Comparison of ENCODE assay signal across 21 mouse cellular contexts in the genomic region with DNA sequence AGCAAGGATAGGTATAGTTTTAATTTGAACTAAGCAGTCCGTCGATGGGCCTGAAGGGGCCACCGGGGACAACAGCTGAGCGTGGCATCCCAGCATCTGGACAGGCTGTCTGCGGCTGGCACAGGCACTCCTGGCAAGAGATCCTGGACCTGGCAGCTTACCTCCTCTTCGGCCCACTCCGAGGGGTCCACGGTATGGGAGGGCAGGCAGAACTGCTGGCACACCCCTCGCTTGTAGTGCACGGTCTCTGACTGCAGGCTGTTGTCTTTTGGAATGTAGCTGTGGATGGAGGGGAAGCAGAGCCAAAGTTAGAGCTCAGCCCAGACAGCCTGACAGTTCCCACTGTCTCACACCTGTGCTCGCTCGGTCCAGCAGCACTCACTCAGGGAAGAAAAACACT. TPM values are rescaled to one million over a fixed set of nuclear protein-coding genes. Genes with fewer than 3 reads are reported as not detected.
DNase-seq lines count a peak whose midpoint lies in the region; ATAC-seq lines count a peak whose summit lies in the region.
"Had no signal": no experiment of that assay in that cellular context is flagged by ENCODE, and none has a peak within 500 bp of the region (broad histone marks: within the 10 kb centered on the region; RNA-seq: fewer than 3 reads in every experiment).

No protein-coding gene starts in this region.

- no peak overlapping the region for H3K4me3 ChIP-seq in embryonic facial prominence, embryonic 15.5 days (replicated peaks)
- H3K4me3 ChIP-seq in embryonic facial prominence, embryonic 10.5 days = no peak overlapping the region
- H3K4me3 ChIP-seq in hindbrain, embryonic 15.5 days = no peak overlapping the region
- H3K4me3 ChIP-seq in hindbrain, embryonic 14.5 days (replicated peaks; ENCODE audit: low read length) = no peak overlapping the region
- H3K4me3 ChIP-seq in midbrain, embryonic 13.5 days (replicated peaks) = no peak overlapping the region
- no peak overlapping the region for H3K4me3 ChIP-seq in midbrain, embryonic 16.5 days (ENCODE audit: low read depth, low read length)
- H3K4me3 ChIP-seq: heart, adult 2 months; left cerebral cortex, adult 2 months; limb, embryonic 12.5 days; midbrain, embryonic 10.5 days had no signal

- H3K27me3 ChIP-seq in embryonic facial prominence, embryonic 15.5 days = no peaks in the 10 kb centered on the region
- H3K27me3 ChIP-seq in embryonic facial prominence, embryonic 10.5 days (replicated peaks; ENCODE audit: low read depth, poor library complexity, severe bottlenecking) = peaks cover 5% of the 10 kb centered on the region
- H3K27me3 ChIP-seq in hindbrain, embryonic 15.5 days = no peaks in the 10 kb centered on the region
- H3K27me3 ChIP-seq in hindbrain, embryonic 14.5 days (ENCODE audit: control insufficient read depth, insufficient read depth, low read length) = no peaks in the 10 kb centered on the region
- no peaks in the 10 kb centered on the region for H3K27me3 ChIP-seq in midbrain, embryonic 13.5 days
- no peaks in the 10 kb centered on the region for H3K27me3 ChIP-seq in midbrain, embryonic 16.5 days (ENCODE audit: control insufficient read depth, insufficient read depth, low read depth, low read length)
- H3K27me3 ChIP-seq: limb, embryonic 12.5 days had no signal

- H3K9ac ChIP-seq in embryonic facial prominence, embryonic 15.5 days = no peak overlapping the region
- no peak overlapping the region for H3K9ac ChIP-seq in hindbrain, embryonic 15.5 days
- no peak overlapping the region for H3K9ac ChIP-seq in hindbrain, embryonic 14.5 days
- H3K9ac ChIP-seq in midbrain, embryonic 13.5 days (replicated peaks) = no peak overlapping the region; the same call in 1 of the 2 replicates
- H3K9ac ChIP-seq in midbrain, embryonic 16.5 days (ENCODE audit: low read depth, low read length) = no peak overlapping the region
- H3K9ac ChIP-seq: limb, embryonic 12.5 days; liver, embryonic 14.5 days had no signal

- peak; percentile 60 for ATAC-seq in embryonic facial prominence, embryonic 15.5 days (ENCODE audit: insufficient number of reproducible peaks, low FRiP score, low TSS enrichment, low read depth)
- peak; percentile 69 for ATAC-seq in hindbrain, embryonic 15.5 days (ENCODE audit: low FRiP score, low read depth)
- no peak for ATAC-seq in hindbrain, embryonic 14.5 days (ENCODE audit: low FRiP score)
- no peak for ATAC-seq in midbrain, embryonic 13.5 days
- ATAC-seq in midbrain, embryonic 16.5 days = no peak
- ATAC-seq: activated CD4-positive, CD25-positive, alpha-beta regulatory T cell, adult 4 months; forebrain, embryonic 16.5 days had no signal

- H3K27ac ChIP-seq in embryonic facial prominence, embryonic 15.5 days (replicated peaks) = peak overlapping the region; percentile 48; the same call in 1 of the 2 replicates
- no peak overlapping the region for H3K27ac ChIP-seq in embryonic facial prominence, embryonic 10.5 days (replicated peaks)
- 0 out of 2 replicates have a peak overlapping the region, but pooled peaks have one; percentile 31 for H3K27ac ChIP-seq in hindbrain, embryonic 15.5 days (replicated peaks)
- no peak overlapping the region for H3K27ac ChIP-seq in hindbrain, embryonic 14.5 days
- H3K27ac ChIP-seq in midbrain, embryonic 13.5 days = peak overlapping the region; percentile 44
- no peak overlapping the region for H3K27ac ChIP-seq in midbrain, embryonic 16.5 days (ENCODE audit: low read length)
- H3K27ac ChIP-seq: heart, adult 2 months; left cerebral cortex, adult 2 months; limb, embryonic 12.5 days; liver, embryonic 14.5 days; macrophage; midbrain, embryonic 10.5 days had no signal

- 77% methylated on average over 12 of the region's 12 CpGs for WGBS in embryonic facial prominence, embryonic 15.5 days
- 90% methylated on average over 12 of the region's 12 CpGs for WGBS in embryonic facial prominence, embryonic 10.5 days
- 58% methylated on average over 12 of the region's 12 CpGs for WGBS in hindbrain, embryonic 15.5 days
- 63% methylated on average over 12 of the region's 12 CpGs for WGBS in hindbrain, embryonic 14.5 days
- 89% methylated on average over 12 of the region's 12 CpGs for WGBS in midbrain, embryonic 13.5 days
- WGBS in midbrain, embryonic 16.5 days = 86% methylated on average over 12 of the region's 12 CpGs

- H3K4me2 ChIP-seq in embryonic facial prominence, embryonic 15.5 days (replicated peaks) = no peak overlapping the region
- H3K4me2 ChIP-seq in hindbrain, embryonic 15.5 days = no peak overlapping the region
- H3K4me2 ChIP-seq in hindbrain, embryonic 14.5 days (replicated peaks) = no peak overlapping the region
- H3K4me2 ChIP-seq in midbrain, embryonic 13.5 days (replicated peaks) = no peak overlapping the region
- no peak overlapping the region for H3K4me2 ChIP-seq in midbrain, embryonic 16.5 days (ENCODE audit: low read length)
- H3K4me2 ChIP-seq: limb, embryonic 12.5 days had no signal

- H3K4me1 ChIP-seq in embryonic facial prominence, embryonic 15.5 days = no peaks in the 10 kb centered on the region
- H3K4me1 ChIP-seq in embryonic facial prominence, embryonic 10.5 days = peaks cover 14% of the 10 kb centered on the region
- 0 out of 2 replicates have a peak, but pooled peaks cover 7% of the 10 kb centered on the region for H3K4me1 ChIP-seq in hindbrain, embryonic 15.5 days (replicated peaks)
- no peaks in the 10 kb centered on the region for H3K4me1 ChIP-seq in hindbrain, embryonic 14.5 days (replicated peaks; ENCODE audit: control insufficient read depth, insufficient read depth, low read length)
- no peaks in the 10 kb centered on the region for H3K4me1 ChIP-seq in midbrain, embryonic 13.5 days (replicated peaks)
- H3K4me1 ChIP-seq in midbrain, embryonic 16.5 days (ENCODE audit: control insufficient read depth, insufficient read depth, low read length) = no peaks in the 10 kb centered on the region
- H3K4me1 ChIP-seq: limb, embryonic 12.5 days had no signal

- H3K36me3 ChIP-seq in embryonic facial prominence, embryonic 15.5 days = peaks cover 22% of the 10 kb centered on the region
- H3K36me3 ChIP-seq in embryonic facial prominence, embryonic 10.5 days (replicated peaks) = peaks cover 32% of the 10 kb centered on the region
- peaks cover 20% of the 10 kb centered on the region for H3K36me3 ChIP-seq in hindbrain, embryonic 15.5 days
- peaks cover 58% of the 10 kb centered on the region for H3K36me3 ChIP-seq in hindbrain, embryonic 14.5 days (replicated peaks; ENCODE audit: control insufficient read depth, insufficient read depth)
- H3K36me3 ChIP-seq in midbrain, embryonic 13.5 days = peaks cover 66% of the 10 kb centered on the region
- H3K36me3 ChIP-seq in midbrain, embryonic 16.5 days (ENCODE audit: control insufficient read depth, insufficient read depth, low read length) = peaks cover 22% of the 10 kb centered on the region

- DNase-seq in embryonic facial prominence, embryonic 10.5 days (ENCODE audit: low spot score) = no peak
- DNase-seq in hindbrain, embryonic 14.5 days (ENCODE audit: low spot score) = no peak
- peak; percentile 56 for DNase-seq in thymus, postnatal 14 days
- DNase-seq: adrenal gland, postnatal 10 days; cerebellum, postnatal 36 days; gastrocnemius, postnatal 25 days; heart, adult 2 months; kidney, adult 8-10 months; kidney, postnatal 36 days; right cerebral cortex, postnatal 25 days had no signal

- H3K9me3 ChIP-seq in embryonic facial prominence, embryonic 15.5 days (replicated peaks) = no peaks in the 10 kb centered on the region
- peaks cover 3% of the 10 kb centered on the region; the same call in 1 of the 2 replicates for H3K9me3 ChIP-seq in embryonic facial prominence, embryonic 10.5 days
- H3K9me3 ChIP-seq in hindbrain, embryonic 15.5 days = no peaks in the 10 kb centered on the region
- H3K9me3 ChIP-seq in hindbrain, embryonic 14.5 days (ENCODE audit: control insufficient read depth, low read length) = no peaks in the 10 kb centered on the region
- 0 out of 2 replicates have a peak, but pooled peaks cover 2% of the 10 kb centered on the region for H3K9me3 ChIP-seq in midbrain, embryonic 13.5 days
- no peaks in the 10 kb centered on the region for H3K9me3 ChIP-seq in midbrain, embryonic 16.5 days (replicated peaks; ENCODE audit: control insufficient read depth, low read length, poor library complexity, severe bottlenecking)
- H3K9me3 ChIP-seq: midbrain, embryonic 10.5 days had no signal

RNA-seq across cellular contexts. Expression of a gene that starts 24.5 kb away (rescaled TPM):
- polyA plus RNA-seq in embryonic facial prominence, embryonic 15.5 days (2015; fragmentation: Nextera tagmentation; extraction: Ambion mirVana) = 30.6 and 69.8 TPM in 2 replicates
- polyA plus RNA-seq in embryonic facial prominence, embryonic 10.5 days (2016; fragmentation: Nextera tagmentation; extraction: Ambion mirVana) = 2.3 and 3.3 TPM in 2 replicates
- polyA plus RNA-seq in hindbrain, embryonic 15.5 days (2015; fragmentation: Nextera tagmentation; extraction: Ambion mirVana) = 13.7 and 23.2 TPM in 2 replicates
- polyA plus RNA-seq in hindbrain, embryonic 14.5 days (2014; fragmentation: Nextera tagmentation; extraction: Ambion mirVana) = 13.1 and 16.2 TPM in 2 replicates
- polyA plus RNA-seq in midbrain, embryonic 13.5 days (2015; fragmentation: Nextera tagmentation; extraction: Ambion mirVana) = 6.2 and 12.4 TPM in 2 replicates
- 12.1 and 13.6 TPM in 2 replicates for polyA plus RNA-seq in midbrain, embryonic 16.5 days (2015; fragmentation: Nextera tagmentation; extraction: Ambion mirVana)
- polyA plus RNA-seq: activated CD4-positive, CD25-positive, alpha-beta regulatory T cell, adult 4 months; macrophage had no signal

RNA-seq across cellular contexts. Expression of a gene that starts 52.6 kb away (rescaled TPM):
- polyA plus RNA-seq in embryonic facial prominence, embryonic 15.5 days (2015; fragmentation: Nextera tagmentation; extraction: Ambion mirVana) = 67.5 and 68.8 TPM in 2 replicates
- polyA plus RNA-seq in embryonic facial prominence, embryonic 10.5 days (2016; fragmentation: Nextera tagmentation; extraction: Ambion mirVana) = 55.4 and 59.7 TPM in 2 replicates
- polyA plus RNA-seq in hindbrain, embryonic 15.5 days (2015; fragmentation: Nextera tagmentation; extraction: Ambion mirVana) = 106 and 108 TPM in 2 replicates
- polyA plus RNA-seq in hindbrain, embryonic 14.5 days (2014; fragmentation: Nextera tagmentation; extraction: Ambion mirVana) = 115 and 118 TPM in 2 replicates
- polyA plus RNA-seq in midbrain, embryonic 13.5 days (2015; fragmentation: Nextera tagmentation; extraction: Ambion mirVana) = 92.0 and 104 TPM in 2 replicates
- polyA plus RNA-seq in midbrain, embryonic 16.5 days (2015; fragmentation: Nextera tagmentation; extraction: Ambion mirVana) = 122 and 127 TPM in 2 replicates

RNA-seq across cellular contexts. Expression of a gene that starts 53.2 kb away (rescaled TPM):
- polyA plus RNA-seq in embryonic facial prominence, embryonic 15.5 days (2015; fragmentation: Nextera tagmentation; extraction: Ambion mirVana) = 15.7 and 17.0 TPM in 2 replicates
- polyA plus RNA-seq in embryonic facial prominence, embryonic 10.5 days (2016; fragmentation: Nextera tagmentation; extraction: Ambion mirVana) = 12.7 and 15.7 TPM in 2 replicates
- 69.8 and 78.1 TPM in 2 replicates for polyA plus RNA-seq in hindbrain, embryonic 15.5 days (2015; fragmentation: Nextera tagmentation; extraction: Ambion mirVana)
- polyA plus RNA-seq in hindbrain, embryonic 14.5 days (2014; fragmentation: Nextera tagmentation; extraction: Ambion mirVana) = 68.5 and 75.5 TPM in 2 replicates
- 25.7 and 31.3 TPM in 2 replicates for polyA plus RNA-seq in midbrain, embryonic 13.5 days (2015; fragmentation: Nextera tagmentation; extraction: Ambion mirVana)
- polyA plus RNA-seq in midbrain, embryonic 16.5 days (2015; fragmentation: Nextera tagmentation; extraction: Ambion mirVana) = 32.3 and 41.8 TPM in 2 replicates

Comparison
In these comparisons a context has a peak if more than half of its experiments do, and no peak if none do; other contexts are left out.
1. ATAC-seq: peak in embryonic facial prominence, embryonic 15.5 days (single experiment) and hindbrain, embryonic 15.5 days (single experiment); none in hindbrain, embryonic 14.5 days (single experiment), midbrain, embryonic 13.5 days (single experiment) and midbrain, embryonic 16.5 days (single experiment).
2. H3K27ac ChIP-seq: peak in embryonic facial prominence, embryonic 15.5 days (single experiment), hindbrain, embryonic 15.5 days (single experiment) and midbrain, embryonic 13.5 days (single experiment); none in embryonic facial prominence, embryonic 10.5 days (single experiment), hindbrain, embryonic 14.5 days (single experiment) and midbrain, embryonic 16.5 days (single experiment).